Mouse (Mus musculus): Measurements from ENCODE around the gene Ulk4. TPM values are rescaled to one million over a fixed set of nuclear protein-coding genes. Genes with fewer than 3 reads are reported as not detected.

Ulk4 gene
- total and polyA plus RNA-seq, 3 experiments = 26.6 to 31.1 TPM; not detected in 1

DNA sequence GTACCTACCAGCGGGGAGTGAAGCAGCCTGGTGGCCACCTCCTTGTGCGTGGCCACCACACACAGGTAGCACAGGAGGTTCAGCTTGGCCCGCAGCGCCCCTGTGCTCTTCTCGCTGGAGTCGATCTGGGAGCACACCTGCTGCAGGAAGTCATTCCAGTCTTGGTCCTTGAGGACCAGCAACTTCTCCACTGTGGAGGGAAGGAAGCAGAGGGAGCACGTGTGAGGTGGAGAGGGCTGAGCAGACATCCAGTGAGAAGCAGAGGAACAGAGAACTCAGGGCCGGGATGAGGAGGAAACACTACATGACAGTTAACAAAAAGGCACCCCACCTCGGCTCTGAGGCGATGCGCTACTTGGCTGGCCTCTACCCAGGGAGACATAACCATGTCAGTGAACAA is 26.1 kb downstream of the Ulk4 start:
- H3K27ac ChIP-seq (ENCODE audit: control insufficient read depth, low read depth, low read length) = no peak overlapping the region
- H3K4me3 ChIP-seq (ENCODE audit: control insufficient read depth in 1 of 2, insufficient read depth in 1 of 2, low read depth in 2 of 2, low read length in 2 of 2) = no peak overlapping the region
- H3K9ac ChIP-seq (ENCODE audit: control insufficient read depth, low read depth, low read length, poor library complexity, severe bottlenecking) = no peak overlapping the region
- H3K27me3 ChIP-seq (ENCODE audit: control insufficient read depth in 1 of 2, insufficient read depth in 2 of 2, low read length in 2 of 2) = no peaks in the 10 kb centered on the region
- TF ChIP-seq ETS1 (IDR thresholded peaks at IDR 0.05; ENCODE audit: low read depth, low read length) (no peak), KAT2A (conservative IDR thresholded peaks at IDR 0.05; ENCODE audit: low read depth, low read length) (no peak), RCOR1 (IDR thresholded peaks at IDR 0.05; ENCODE audit: low read depth, low read length) (no peak), ELF1 (IDR thresholded peaks at IDR 0.05; ENCODE audit: low read depth, low read length) (no peak), ZKSCAN1 (IDR thresholded peaks at IDR 0.05; ENCODE audit: low read depth, low read length) (no peak), CHD1 (IDR thresholded peaks at IDR 0.05; ENCODE audit: low read depth, low read length) (no peak), MXI1 (IDR thresholded peaks at IDR 0.05; ENCODE audit: low read depth, low read length) (no peak), MAX (IDR thresholded peaks at IDR 0.05; ENCODE audit: low read length) (no peak), NRF1 (IDR thresholded peaks at IDR 0.05; ENCODE audit: insufficient read depth, low read depth, low read length, poor library complexity, severe bottlenecking) (no peak)
- H3K36me3 ChIP-seq (ENCODE audit: control insufficient read depth in 1 of 2, insufficient read depth in 2 of 2, low read length in 2 of 2) = no peaks in the 10 kb centered on the region
- DNase-seq (ENCODE audit: low read depth, low spot score) = no peak
- no peaks in the 10 kb centered on the region for H3K9me3 ChIP-seq (replicated peaks; ENCODE audit: insufficient read depth, low read length)
- H3K79me2 ChIP-seq (ENCODE audit: control insufficient read depth, insufficient read depth, low read length, poor library complexity) = no peaks in the 10 kb centered on the region
- no peaks in the 10 kb centered on the region for H3K4me1 ChIP-seq (ENCODE audit: control insufficient read depth in 1 of 2, insufficient read depth in 2 of 2, low read length in 2 of 2)

DNA sequence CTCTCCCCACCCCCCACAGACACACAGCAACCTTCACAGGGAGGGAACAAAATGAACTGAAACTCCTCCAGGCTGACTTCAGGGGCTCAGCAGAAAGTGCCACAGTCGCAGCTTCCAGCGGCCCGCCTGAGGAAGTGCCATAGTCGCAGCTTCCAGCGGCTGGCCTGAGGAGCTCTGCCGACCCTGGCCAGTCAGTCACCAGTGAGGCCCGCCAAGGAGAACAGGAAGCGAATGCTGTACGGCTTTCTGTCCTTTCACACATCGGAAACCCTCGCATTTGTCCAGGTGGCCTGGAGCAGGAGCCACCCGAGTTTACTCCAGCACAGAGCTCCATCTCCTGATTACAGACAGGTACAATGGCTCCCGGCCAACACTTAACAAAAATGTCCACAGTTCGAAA is 27.2 kb downstream of the Ulk4 start:
- no peak overlapping the region for H3K4me3 ChIP-seq (ENCODE audit: control insufficient read depth in 1 of 2, insufficient read depth in 1 of 2, low read depth in 2 of 2, low read length in 2 of 2)
- no peak for DNase-seq (ENCODE audit: low read depth, low spot score)
- H3K4me1 ChIP-seq (ENCODE audit: control insufficient read depth in 1 of 2, insufficient read depth in 2 of 2, low read length in 2 of 2) = no peaks in the 10 kb centered on the region
- H3K9me3 ChIP-seq (replicated peaks; ENCODE audit: insufficient read depth, low read length) = no peaks in the 10 kb centered on the region
- TF ChIP-seq ZMIZ1 (IDR thresholded peaks at IDR 0.05; ENCODE audit: low read depth, low read length) (no peak), MAZ (IDR thresholded peaks at IDR 0.05; ENCODE audit: low read depth, low read length) (no peak), ZNF384 (IDR thresholded peaks at IDR 0.05; ENCODE audit: low read depth, low read length) (no peak), HCFC1 (IDR thresholded peaks at IDR 0.05; ENCODE audit: low read depth, low read length) (no peak), UBTF (IDR thresholded peaks at IDR 0.05; ENCODE audit: borderline replicate concordance, insufficient read depth, low read depth, low read length) (no peak)
- H3K79me2 ChIP-seq (ENCODE audit: control insufficient read depth, insufficient read depth, low read length, poor library complexity) = no peaks in the 10 kb centered on the region
- H3K36me3 ChIP-seq (ENCODE audit: control insufficient read depth in 1 of 2, insufficient read depth in 2 of 2, low read length in 2 of 2) = no peaks in the 10 kb centered on the region
- no peaks in the 10 kb centered on the region for H3K27me3 ChIP-seq (ENCODE audit: control insufficient read depth in 1 of 2, insufficient read depth in 2 of 2, low read length in 2 of 2)
- H3K9ac ChIP-seq (ENCODE audit: control insufficient read depth, low read depth, low read length, poor library complexity, severe bottlenecking) = no peak overlapping the region
- no peak overlapping the region for H3K27ac ChIP-seq (ENCODE audit: control insufficient read depth, low read depth, low read length)
